ENCODE assay signal across 8 mouse cellular contexts in the genomic region with DNA sequence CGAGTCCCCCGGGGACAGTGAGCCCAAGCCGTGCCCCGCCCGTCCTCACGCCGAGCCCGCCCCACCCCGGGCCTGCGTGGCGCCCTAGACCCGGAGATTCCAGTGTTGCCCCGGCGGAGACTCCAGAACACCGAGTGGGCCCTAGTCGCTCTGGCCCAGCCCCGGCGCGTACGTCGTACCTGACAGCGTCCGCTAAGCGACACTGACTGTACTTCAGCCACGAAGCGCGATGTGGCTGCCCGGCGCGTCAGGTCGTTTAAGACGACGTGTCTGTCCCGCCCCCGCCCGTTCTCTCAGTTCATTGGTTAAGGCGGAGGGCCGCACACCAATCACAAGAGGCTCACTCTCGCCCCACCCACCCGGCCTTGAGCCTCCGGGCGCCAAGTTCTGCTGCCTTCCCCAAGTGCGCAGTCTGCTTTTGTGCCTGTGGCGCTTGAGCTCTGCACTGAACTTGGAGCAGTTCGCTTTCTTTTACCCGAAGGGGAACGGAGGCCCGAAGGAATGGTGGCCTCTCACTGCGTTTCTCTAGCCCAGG. TPM values are rescaled to one million over a fixed set of nuclear protein-coding genes. Genes with fewer than 3 reads are reported as not detected.
DNase-seq lines count a peak whose midpoint lies in the region; ATAC-seq and TF ChIP-seq lines count a peak whose summit lies in the region.

A gene (minus strand): TSS at position 283 of the 535 bp plus-strand sequence.

- no peaks in the 10 kb centered on the region for H3K9me3 ChIP-seq in kidney, embryonic 14.5 days (ENCODE audit: control insufficient read depth, low read length)
- H3K9me3 ChIP-seq in limb, embryonic 15.5 days, result no peaks in the 10 kb centered on the region

- peak within 1 kb of the TSS; percentile 66 for H3K4me2 ChIP-seq in kidney, embryonic 14.5 days (replicated peaks; ENCODE audit: low read depth, low read length)
- peak within 1 kb of the TSS; percentile 68 for H3K4me2 ChIP-seq in limb, embryonic 15.5 days

- H3K4me3 ChIP-seq in bone marrow macrophage, adult 2 months (ENCODE audit: insufficient read depth, low read length), result peak within 1 kb of the TSS; percentile 79
- peak within 1 kb of the TSS; percentile 67 for H3K4me3 ChIP-seq in embryonic fibroblast, embryonic 13.5 days (ENCODE audit: insufficient read depth, low read length)
- H3K4me3 ChIP-seq in kidney, embryonic 14.5 days (ENCODE audit: low read length), result peak within 1 kb of the TSS; percentile 72
- H3K4me3 ChIP-seq in limb, embryonic 15.5 days, result peak within 1 kb of the TSS; percentile 76

- TF ChIP-seq POLR2A in bone marrow macrophage, adult 2 months (IDR thresholded peaks at IDR 0.05; ENCODE audit: borderline replicate concordance, low read depth, low read length), result no peak
- TF ChIP-seq POLR2A in embryonic fibroblast, embryonic 13.5 days (IDR thresholded peaks at IDR 0.05; ENCODE audit: low read depth, low read length), result peak; percentile 100

- H3K27ac ChIP-seq in bone marrow macrophage, adult 2 months (ENCODE audit: insufficient read depth, low read depth, low read length), result peak within 1 kb of the TSS; percentile 68
- H3K27ac ChIP-seq in embryonic fibroblast, embryonic 13.5 days (ENCODE audit: insufficient read depth, low read length), result peak within 1 kb of the TSS; percentile 78
- H3K27ac ChIP-seq in kidney, embryonic 14.5 days (ENCODE audit: low read depth, low read length), result peak within 1 kb of the TSS; percentile 91
- H3K27ac ChIP-seq in limb, embryonic 15.5 days, result peak within 1 kb of the TSS; percentile 99

- peak; percentile 99 for DNase-seq in A20 (ENCODE audit: low read depth, low spot score)
- peak; percentile 96 for DNase-seq in heart, adult 9 months (ENCODE audit: low spot score in 2 of 2)
- DNase-seq in monocyte, adult 2 months (ENCODE audit: low read depth in 1 of 2, low spot score in 2 of 2), result peak; percentile 68 to 88
- DNase-seq in spleen, postnatal 36 days (ENCODE audit: low spot score in 2 of 2), result peak; percentile 94

- H3K4me1 ChIP-seq in bone marrow macrophage, adult 2 months (ENCODE audit: control insufficient read depth, insufficient read depth, low read length), result peaks cover 8% of the 10 kb centered on the region
- peaks cover 2% of the 10 kb centered on the region; the same call in 1 of the 2 replicates for H3K4me1 ChIP-seq in embryonic fibroblast, embryonic 13.5 days (ENCODE audit: control insufficient read depth, insufficient read depth, low read length)
- H3K4me1 ChIP-seq in kidney, embryonic 14.5 days (ENCODE audit: control insufficient read depth, insufficient read depth, low read length), result peaks cover 18% of the 10 kb centered on the region
- peaks cover 23% of the 10 kb centered on the region for H3K4me1 ChIP-seq in limb, embryonic 15.5 days

- H3K9ac ChIP-seq in kidney, embryonic 14.5 days (ENCODE audit: low read depth, low read length), result peak within 1 kb of the TSS; percentile 78
- H3K9ac ChIP-seq in limb, embryonic 15.5 days, result peak within 1 kb of the TSS; percentile 78

- peak; percentile 98 for ATAC-seq in kidney, embryonic 14.5 days (ENCODE audit: low FRiP score, low TSS enrichment)
- ATAC-seq in limb, embryonic 15.5 days (ENCODE audit: insufficient number of reproducible peaks, low FRiP score, low TSS enrichment, low read depth), result peak; percentile 95

- H3K27me3 ChIP-seq in kidney, embryonic 14.5 days (ENCODE audit: control insufficient read depth, insufficient read depth, low read length), result no peaks in the 10 kb centered on the region
- 0 out of 2 replicates have a peak, but pooled peaks cover 3% of the 10 kb centered on the region for H3K27me3 ChIP-seq in limb, embryonic 15.5 days

- TF ChIP-seq CTCF in bone marrow macrophage, adult 2 months (IDR thresholded peaks at IDR 0.05; ENCODE audit: low read depth, low read length), result no peak
- no peak for TF ChIP-seq CTCF in embryonic fibroblast, embryonic 13.5 days (IDR thresholded peaks at IDR 0.05; ENCODE audit: borderline replicate concordance, insufficient read depth, low read length)

- under 1% methylated on average over 49 of the region's 49 CpGs for WGBS in kidney, embryonic 14.5 days
- under 1% methylated on average over 46 of the region's 49 CpGs for WGBS in limb, embryonic 15.5 days

- H3K36me3 ChIP-seq in kidney, embryonic 14.5 days (ENCODE audit: control insufficient read depth, insufficient read depth, low read length), result no peaks in the 10 kb centered on the region
- H3K36me3 ChIP-seq in limb, embryonic 15.5 days, result no peaks in the 10 kb centered on the region

RNA-seq across cellular contexts. Expression of the gene that starts here (rescaled TPM):
- polyA plus RNA-seq in bone marrow macrophage, adult 2 months (2012; ENCODE audit: insufficient read depth, insufficient read length, missing spikeins), result 76.5 and 84.6 TPM in 2 replicates
- 241 and 272 TPM in 2 replicates for polyA plus RNA-seq in embryonic fibroblast, embryonic 13.5 days (2011; ENCODE audit: insufficient read length, low read depth, missing spikeins)
- polyA plus RNA-seq in kidney, embryonic 14.5 days (2014; fragmentation: Nextera tagmentation; extraction: Ambion mirVana), result 142 and 154 TPM in 2 replicates
- polyA plus RNA-seq in limb, embryonic 15.5 days (2015; fragmentation: Nextera tagmentation; extraction: Ambion mirVana), result 264 and 274 TPM in 2 replicates

Comparison
In these comparisons a context has a peak if more than half of its experiments do, and no peak if none do; other contexts are left out.
1. Peak in every context shown above with its lines: DNase-seq, ATAC-seq, H3K4me3 ChIP-seq and H3K27ac ChIP-seq.